Mouse (Mus musculus): ENCODE measurements around the gene Kl. TPM values are rescaled to one million over a fixed set of nuclear protein-coding genes. Genes with fewer than 3 reads are reported as not detected.

Gene Kl
- polyA plus RNA-seq, 1 experiment = not detected

DNA sequence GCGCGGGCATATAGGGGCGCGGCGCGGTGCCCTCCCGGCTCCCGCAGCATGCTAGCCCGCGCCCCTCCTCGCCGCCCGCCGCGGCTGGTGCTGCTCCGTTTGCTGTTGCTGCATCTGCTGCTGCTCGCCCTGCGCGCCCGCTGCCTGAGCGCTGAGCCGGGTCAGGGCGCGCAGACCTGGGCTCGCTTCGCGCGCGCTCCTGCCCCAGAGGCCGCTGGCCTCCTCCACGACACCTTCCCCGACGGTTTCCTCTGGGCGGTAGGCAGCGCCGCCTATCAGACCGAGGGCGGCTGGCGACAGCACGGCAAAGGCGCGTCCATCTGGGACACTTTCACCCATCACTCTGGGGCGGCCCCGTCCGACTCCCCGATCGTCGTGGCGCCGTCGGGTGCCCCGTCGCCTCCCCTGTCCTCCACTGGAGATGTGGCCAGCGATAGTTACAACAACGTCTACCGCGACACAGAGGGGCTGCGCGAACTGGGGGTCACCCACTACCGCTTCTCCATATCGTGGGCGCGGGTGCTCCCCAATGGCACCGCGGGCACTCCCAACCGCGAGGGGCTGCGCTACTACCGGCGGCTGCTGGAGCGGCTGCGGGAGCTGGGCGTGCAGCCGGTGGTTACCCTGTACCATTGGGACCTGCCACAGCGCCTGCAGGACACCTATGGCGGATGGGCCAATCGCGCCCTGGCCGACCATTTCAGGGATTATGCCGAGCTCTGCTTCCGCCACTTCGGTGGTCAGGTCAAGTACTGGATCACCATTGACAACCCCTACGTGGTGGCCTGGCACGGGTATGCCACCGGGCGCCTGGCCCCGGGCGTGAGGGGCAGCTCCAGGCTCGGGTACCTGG, 488 bp downstream of the Kl start:
- TF ChIP-seq POLR2A (IDR thresholded peaks at IDR 0.05; ENCODE audit: insufficient read depth, low read depth, low read length) (no peak), CTCF (IDR thresholded peaks at IDR 0.05; ENCODE audit: insufficient read depth, low read depth, low read length) (no peak)
- Histone ChIP-seq H3K27ac (ENCODE audit: insufficient read depth, low read depth, low read length) (no peak overlapping the region), H3K4me3 (ENCODE audit: insufficient read depth, low read depth, low read length) (peak overlapping the region; percentile 42), H3K4me1 (ENCODE audit: control insufficient read depth, insufficient read depth, low read length) (peaks cover 15% of the 10 kb centered on the region)
- WGBS = 2% methylated on average over 88 of the region's 89 CpGs

DNA sequence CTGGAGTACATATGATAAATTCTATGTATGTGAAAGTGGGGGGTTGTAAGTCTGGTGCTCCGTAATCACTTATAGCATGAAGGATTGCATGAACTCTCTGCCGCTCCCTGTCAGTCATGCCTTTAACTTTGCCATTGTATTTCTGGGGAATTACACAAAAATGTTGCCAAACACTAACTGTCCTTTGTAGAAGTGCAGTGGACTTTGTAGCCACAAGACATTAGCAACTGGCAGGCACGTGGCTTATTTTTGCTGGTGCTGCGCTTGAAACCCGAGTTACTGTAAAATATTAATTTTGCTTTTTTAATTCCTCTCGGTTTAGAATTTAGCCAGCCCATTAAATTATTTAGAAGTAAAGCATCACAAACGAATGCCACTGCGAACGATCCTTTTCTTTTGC, 2.4 kb downstream of the Kl start:
- no peak for TF ChIP-seq CTCF (IDR thresholded peaks at IDR 0.05; ENCODE audit: insufficient read depth, low read depth, low read length)
- no peak for TF ChIP-seq POLR2A (IDR thresholded peaks at IDR 0.05; ENCODE audit: insufficient read depth, low read depth, low read length)
- Histone ChIP-seq H3K4me1 (ENCODE audit: control insufficient read depth, insufficient read depth, low read length) (peaks cover 18% of the 10 kb centered on the region), H3K27ac (ENCODE audit: insufficient read depth, low read depth, low read length) (no peak overlapping the region), H3K4me3 (ENCODE audit: insufficient read depth, low read depth, low read length) (no peak overlapping the region)
- 89% methylated on average over 9 of the region's 9 CpGs for WGBS

DNA sequence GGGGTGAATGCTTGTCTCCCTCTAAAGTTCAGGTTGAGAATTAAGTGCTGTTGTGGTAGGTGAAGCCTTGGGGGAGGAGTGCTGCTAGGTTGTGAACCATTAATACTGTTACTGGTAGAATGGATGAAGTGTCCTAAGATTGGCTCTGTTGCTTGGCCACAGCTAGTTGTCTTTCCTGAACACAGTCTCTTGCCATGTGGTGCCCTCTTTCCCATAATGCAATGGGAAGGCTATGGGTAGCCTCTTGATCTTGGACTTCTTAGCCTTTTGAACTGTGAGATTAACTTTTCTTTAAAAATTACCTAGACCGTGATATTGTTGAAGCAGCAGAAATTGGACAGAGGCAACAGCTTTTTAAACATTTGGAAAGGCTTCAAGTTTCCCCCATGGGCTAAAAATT, 7.5 kb downstream of the Kl start:
- TF ChIP-seq POLR2A (IDR thresholded peaks at IDR 0.05; ENCODE audit: insufficient read depth, low read depth, low read length) (no peak), CTCF (IDR thresholded peaks at IDR 0.05; ENCODE audit: insufficient read depth, low read depth, low read length) (no peak)
- peaks cover 2% of the 10 kb centered on the region; the same call in 1 of the 2 replicates for H3K4me1 ChIP-seq (ENCODE audit: control insufficient read depth, insufficient read depth, low read length)
- 94% methylated on average over 1 of the region's 1 CpGs for WGBS
- no peak overlapping the region for H3K27ac ChIP-seq (ENCODE audit: insufficient read depth, low read depth, low read length)
- H3K4me3 ChIP-seq (ENCODE audit: insufficient read depth, low read depth, low read length) = no peak overlapping the region

DNA sequence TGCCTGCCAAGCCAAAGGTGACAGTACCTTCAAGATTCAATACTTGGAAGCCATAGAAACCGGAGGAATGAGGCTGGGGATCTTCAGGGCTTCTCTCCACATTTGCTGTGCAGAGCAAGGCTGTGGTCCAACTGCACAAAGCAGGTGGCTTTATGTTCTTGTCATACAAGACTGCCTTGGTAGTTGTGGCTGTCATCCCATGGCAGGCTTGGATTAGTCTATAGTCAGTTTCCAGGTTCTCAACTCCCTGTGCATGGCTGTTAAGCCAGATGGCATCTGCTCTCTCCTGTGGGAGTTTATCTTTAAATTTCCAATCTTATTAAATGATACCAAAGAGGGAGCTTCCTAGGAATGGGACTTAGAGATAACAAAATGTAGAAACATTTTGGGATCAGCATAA, 9.2 kb downstream of the Kl start:
- TF ChIP-seq CTCF (IDR thresholded peaks at IDR 0.05; ENCODE audit: insufficient read depth, low read depth, low read length) (no peak), POLR2A (IDR thresholded peaks at IDR 0.05; ENCODE audit: insufficient read depth, low read depth, low read length) (no peak)
- peaks cover 2% of the 10 kb centered on the region; the same call in 1 of the 2 replicates for H3K4me1 ChIP-seq (ENCODE audit: control insufficient read depth, insufficient read depth, low read length)
- 71% methylated on average over 1 of the region's 1 CpGs for WGBS
- no peak overlapping the region for H3K4me3 ChIP-seq (ENCODE audit: insufficient read depth, low read depth, low read length)
- no peak overlapping the region for H3K27ac ChIP-seq (ENCODE audit: insufficient read depth, low read depth, low read length)

DNA sequence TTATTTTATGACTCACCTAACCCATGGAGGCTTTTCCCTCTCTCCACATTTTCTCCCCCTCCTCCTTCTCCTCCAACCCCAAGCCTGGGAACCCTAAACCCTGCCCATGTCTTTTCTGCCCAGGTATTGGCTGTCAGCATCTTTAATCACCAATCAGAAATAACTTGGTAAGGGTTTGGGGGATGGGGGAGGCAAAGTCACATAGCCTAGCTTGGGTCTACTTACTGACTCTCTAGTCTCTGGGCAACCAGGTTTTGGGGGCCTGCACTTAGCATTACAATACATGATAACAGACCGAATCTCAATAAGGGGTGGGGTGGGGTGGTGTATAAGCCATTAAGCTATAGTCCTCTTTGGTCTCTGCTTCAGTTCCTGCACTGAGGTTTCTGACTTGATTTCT, 10.3 kb downstream of the Kl start:
- Histone ChIP-seq H3K4me1 (ENCODE audit: control insufficient read depth, insufficient read depth, low read length) (peaks cover 2% of the 10 kb centered on the region; the same call in 1 of the 2 replicates), H3K4me3 (ENCODE audit: insufficient read depth, low read depth, low read length) (no peak overlapping the region), H3K27ac (ENCODE audit: insufficient read depth, low read depth, low read length) (no peak overlapping the region)
- TF ChIP-seq CTCF (IDR thresholded peaks at IDR 0.05; ENCODE audit: insufficient read depth, low read depth, low read length) (no peak), POLR2A (IDR thresholded peaks at IDR 0.05; ENCODE audit: insufficient read depth, low read depth, low read length) (no peak)
- WGBS = 94% methylated on average over 1 of the region's 1 CpGs

DNA sequence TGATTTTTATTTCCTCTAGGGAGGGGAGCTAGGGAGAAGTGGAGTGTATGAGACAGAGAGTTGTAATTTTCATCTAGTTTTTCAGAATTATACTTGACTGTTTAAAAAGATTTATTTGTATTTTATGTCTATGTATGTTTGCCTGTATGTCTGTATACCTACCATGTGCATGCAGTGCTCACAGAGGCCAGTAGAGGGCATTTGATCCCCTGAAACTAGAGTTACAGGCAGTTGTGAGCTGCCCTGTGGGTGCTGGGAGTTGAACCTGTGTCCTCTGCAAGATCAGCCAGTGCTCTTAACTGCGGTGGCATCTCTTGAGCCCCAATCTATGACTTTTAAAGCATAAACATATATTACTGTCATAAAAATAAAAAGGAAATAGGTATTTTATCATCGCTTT, 15.5 kb downstream of the Kl start:
- Histone ChIP-seq H3K4me1 (ENCODE audit: control insufficient read depth, insufficient read depth, low read length) (no peaks in the 10 kb centered on the region), H3K4me3 (ENCODE audit: insufficient read depth, low read depth, low read length) (no peak overlapping the region), H3K27ac (ENCODE audit: insufficient read depth, low read depth, low read length) (no peak overlapping the region)
- TF ChIP-seq CTCF (IDR thresholded peaks at IDR 0.05; ENCODE audit: insufficient read depth, low read depth, low read length) = no peak
- TF ChIP-seq POLR2A (IDR thresholded peaks at IDR 0.05; ENCODE audit: insufficient read depth, low read depth, low read length) = no peak
- 97% methylated on average over 2 of the region's 2 CpGs for WGBS

DNA sequence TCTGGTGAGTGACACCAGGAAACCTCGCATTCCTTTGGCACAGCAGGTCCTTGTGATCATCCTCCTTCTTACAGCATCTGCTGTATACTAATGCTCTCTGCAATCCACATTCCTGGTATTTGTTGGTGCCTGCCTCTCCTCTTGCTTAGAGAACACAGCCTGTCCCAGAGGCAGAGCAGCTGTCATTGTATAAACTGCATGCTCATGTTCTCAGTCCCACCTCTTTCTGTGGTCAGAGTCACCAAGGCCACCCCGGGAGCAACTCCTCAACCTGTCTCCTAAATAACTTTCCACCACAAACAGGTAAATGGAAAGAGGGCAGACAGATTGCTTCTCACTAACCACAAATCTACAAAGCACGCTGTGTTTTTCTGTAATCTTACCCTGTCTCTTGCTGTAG, 18.1 kb downstream of the Kl start:
- Histone ChIP-seq H3K4me1 (ENCODE audit: control insufficient read depth, insufficient read depth, low read length) (no peaks in the 10 kb centered on the region), H3K27ac (ENCODE audit: insufficient read depth, low read depth, low read length) (no peak overlapping the region), H3K4me3 (ENCODE audit: insufficient read depth, low read depth, low read length) (no peak overlapping the region)
- 69% methylated on average over 3 of the region's 3 CpGs for WGBS
- TF ChIP-seq POLR2A (IDR thresholded peaks at IDR 0.05; ENCODE audit: insufficient read depth, low read depth, low read length) (no peak), CTCF (IDR thresholded peaks at IDR 0.05; ENCODE audit: insufficient read depth, low read depth, low read length) (no peak)

DNA sequence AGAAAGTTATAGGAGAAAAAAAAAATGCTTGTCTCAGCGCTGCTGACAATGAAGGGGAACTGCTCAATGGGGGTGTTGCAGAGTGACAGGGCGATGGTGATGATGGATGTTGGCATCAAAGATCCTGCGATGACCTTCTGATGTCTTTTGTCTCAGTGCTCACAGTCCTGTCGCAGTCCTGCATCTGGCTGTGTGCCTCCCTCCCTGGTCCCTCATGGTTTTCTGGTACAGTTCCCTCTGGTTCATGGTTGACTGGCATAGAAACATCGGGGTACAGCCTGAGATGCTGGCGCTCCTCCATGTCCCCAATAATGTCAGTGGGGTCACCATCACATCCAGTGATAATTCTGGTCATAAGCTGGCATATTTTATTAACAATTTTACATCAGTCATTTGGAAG, 18.7 kb downstream of the Kl start:
- TF ChIP-seq POLR2A (IDR thresholded peaks at IDR 0.05; ENCODE audit: insufficient read depth, low read depth, low read length) = no peak
- TF ChIP-seq CTCF (IDR thresholded peaks at IDR 0.05; ENCODE audit: insufficient read depth, low read depth, low read length) = no peak
- H3K27ac ChIP-seq (ENCODE audit: insufficient read depth, low read depth, low read length) = no peak overlapping the region
- 82% methylated on average over 6 of the region's 6 CpGs for WGBS
- H3K4me1 ChIP-seq (ENCODE audit: control insufficient read depth, insufficient read depth, low read length) = no peaks in the 10 kb centered on the region
- no peak overlapping the region for H3K4me3 ChIP-seq (ENCODE audit: insufficient read depth, low read depth, low read length)

DNA sequence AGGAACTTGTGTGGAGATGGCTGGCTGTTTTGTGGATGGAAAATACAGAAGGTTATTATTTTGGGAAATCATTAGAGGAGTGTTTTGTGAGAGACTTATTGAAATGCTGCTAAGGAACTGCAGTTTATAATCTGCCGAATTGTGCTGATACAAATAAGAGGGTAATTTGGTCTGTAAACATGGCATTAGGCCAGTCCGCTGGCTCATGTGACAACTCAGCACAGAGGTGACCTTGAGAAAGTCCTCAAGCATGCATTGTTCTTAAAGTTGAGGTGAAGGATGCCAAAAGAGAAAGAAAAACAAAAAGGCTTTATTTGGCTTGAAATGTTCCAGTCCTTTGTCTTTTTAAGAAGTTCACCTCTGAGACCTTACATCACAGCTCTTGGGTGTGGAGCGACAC, 21.8 kb downstream of the Kl start:
- TF ChIP-seq CTCF (IDR thresholded peaks at IDR 0.05; ENCODE audit: insufficient read depth, low read depth, low read length) (no peak), POLR2A (IDR thresholded peaks at IDR 0.05; ENCODE audit: insufficient read depth, low read depth, low read length) (no peak)
- Histone ChIP-seq H3K4me1 (ENCODE audit: control insufficient read depth, insufficient read depth, low read length) (no peaks in the 10 kb centered on the region), H3K27ac (ENCODE audit: insufficient read depth, low read depth, low read length) (no peak overlapping the region), H3K4me3 (ENCODE audit: insufficient read depth, low read depth, low read length) (no peak overlapping the region)
- 68% methylated on average over 3 of the region's 3 CpGs for WGBS

Data from olfactory bulb, adult 2 months (tissue).